Mouse (Mus musculus) intestine, postnatal 0 days (tissue): ENCODE measurements at regions not wholly inside any gene's neighbourhood (a gene's known extent, or its start where the extent isn't known, plus 50 kb on each side); places are given as distances from the start of the nearest gene placed in this dataset.

Experiments used
- ATAC-seq: fragments of 200-750 bp; cut with Nextera tagmentation; 2 replicates; pipeline ENCODE4 v1.8.0; 2017; ENCODE audit warnings: mild to moderate bottlenecking, moderate TSS enrichment, moderate library complexity
- H3K27ac ChIP-seq: fragments of 300-500 bp; sonication (generic); 2 replicates; pipeline ENCODE4 v1.5.1; 2014; ENCODE audit warnings: mild to moderate bottlenecking, low read depth, low read length, moderate library complexity
- H3K27me3 ChIP-seq: fragments of 300-500 bp; sonication (generic); replicated peaks from 2 replicates; pipeline ENCODE4 v1.6.1; 2014; ENCODE audit warnings: low read length, mixed read lengths; ENCODE audit not compliant: control insufficient read depth, insufficient read depth
- H3K36me3 ChIP-seq: fragments of 300-500 bp; sonication (generic); 2 replicates; pipeline ENCODE4 v1.6.1; 2014; ENCODE audit warnings: mild to moderate bottlenecking, moderate library complexity; ENCODE audit not compliant: control insufficient read depth, insufficient read depth
- H3K4me1 ChIP-seq: fragments of 300-500 bp; sonication (generic); replicated peaks from 2 replicates; pipeline ENCODE4 v1.6.1; 2014; ENCODE audit warnings: antibody characterized with exemption, low read length, mixed read lengths; ENCODE audit not compliant: control insufficient read depth, insufficient read depth
- H3K4me2 ChIP-seq: fragments of 300-500 bp; sonication (generic); replicated peaks from 2 replicates; pipeline ENCODE4 v1.6.1; 2014; ENCODE audit warnings: low read depth, mild to moderate bottlenecking, moderate library complexity
- H3K4me3 ChIP-seq: fragments of 300-500 bp; sonication (generic); 2 replicates; pipeline ENCODE4 v1.5.1; 2014; ENCODE audit warnings: low read depth, low read length
- H3K9ac ChIP-seq: fragments of 300-500 bp; sonication (generic); 2 replicates; pipeline ENCODE4 v1.6.1; 2014; ENCODE audit warnings: mild to moderate bottlenecking, low read depth, low read length
- H3K9me3 ChIP-seq: fragments of 300-500 bp; sonication (generic); 2 replicates; pipeline ENCODE4 v1.6.1; 2016; ENCODE audit warnings: mixed run types; ENCODE audit not compliant: control insufficient read depth
- CTCF ChIP-seq: sonication (generic); IDR thresholded peaks from 2 replicates; pipeline ENCODE4 v1.5.1; 2016; ENCODE audit warnings: low read depth, mild to moderate bottlenecking, control low read depth, antibody characterized with exemption, moderate library complexity
- WGBS: fragments of 180-500 bp; shearing (Covaris S2); extraction: QIAGEN DNeasy Blood & Tissue Kit; methylation state at CpG from one replicate; pipeline ENCODE4 v1.1.7; 2014; 5-methylcytosine and 5-hydroxymethylcytosine counted together

- Histone ChIP-seq H3K4me3 (no peak overlapping the region), H3K27me3 (no peaks in the 10 kb centered on the region), H3K36me3 (no peaks in the 10 kb centered on the region), H3K9ac (no peak overlapping the region), H3K4me2 (no peak overlapping the region), H3K27ac (no peak overlapping the region), H3K9me3 (no peaks in the 10 kb centered on the region), H3K4me1 (no peaks in the 10 kb centered on the region)
- no peak for TF ChIP-seq CTCF
- ATAC-seq, result no peak
- 81% methylated on average over 1 of the region's 1 CpGs for WGBS
Measured at GRCm38 (mm10) chr9:6823536-6823935, 360.7 kb downstream of the Dync2h1 start.

- ATAC-seq, result no peak
Measured at GRCm38 (mm10) chr9:6776671-6777070, 407.6 kb downstream of the Dync2h1 start.

GRCm38 (mm10) chr9:6741478-6741877 lies 442.8 kb downstream of the Dync2h1 start:
- 38% methylated on average over 1 of the region's 1 CpGs for WGBS
- H3K4me3 ChIP-seq, result no peak overlapping the region
- H3K4me2 ChIP-seq, result no peak overlapping the region
- no peaks in the 10 kb centered on the region for H3K4me1 ChIP-seq
- no peaks in the 10 kb centered on the region for H3K9me3 ChIP-seq
- 0 out of 2 replicates have a peak, but pooled peaks have one; percentile 33 for ATAC-seq
- H3K27me3 ChIP-seq, result no peaks in the 10 kb centered on the region
- no peak for TF ChIP-seq CTCF
- no peaks in the 10 kb centered on the region for H3K36me3 ChIP-seq
- H3K9ac ChIP-seq, result no peak overlapping the region
- no peak overlapping the region for H3K27ac ChIP-seq

More at GRCm38 (mm10) chr9:6776671-6777070, 407.6 kb downstream of the Dync2h1 start:
- Histone ChIP-seq H3K4me1 (no peaks in the 10 kb centered on the region), H3K9me3 (no peaks in the 10 kb centered on the region), H3K36me3 (no peaks in the 10 kb centered on the region), H3K4me2 (no peak overlapping the region), H3K27me3 (no peaks in the 10 kb centered on the region), H3K27ac (no peak overlapping the region), H3K4me3 (no peak overlapping the region), H3K9ac (no peak overlapping the region)
- 30% methylated on average over 2 of the region's 2 CpGs for WGBS
- no peak for TF ChIP-seq CTCF

DNA sequence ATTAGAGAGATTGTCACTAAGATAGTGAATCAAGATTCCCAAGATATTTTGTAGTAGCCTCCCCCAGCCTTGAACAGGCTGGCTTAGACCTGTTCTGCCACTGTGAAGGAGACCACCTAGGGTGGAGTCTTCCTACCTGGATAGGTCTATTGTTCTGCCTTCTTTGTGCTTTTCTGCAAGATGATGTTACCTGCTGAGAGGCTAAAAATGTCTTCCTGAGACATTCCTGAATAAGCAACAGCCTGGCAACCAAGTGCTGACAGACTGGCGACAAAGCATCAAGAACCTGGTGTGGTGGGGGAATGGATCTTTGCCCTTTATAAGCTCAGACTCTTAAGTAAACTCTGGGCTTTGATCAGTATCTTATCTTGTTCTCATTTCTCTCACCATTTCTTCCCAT lies 447.8 kb downstream of the Dync2h1 start:
- H3K9ac ChIP-seq, result no peak overlapping the region
- no peaks in the 10 kb centered on the region for H3K9me3 ChIP-seq
- no peak overlapping the region for H3K4me2 ChIP-seq
- H3K27ac ChIP-seq, result no peak overlapping the region
- no peaks in the 10 kb centered on the region for H3K36me3 ChIP-seq
- ATAC-seq, result no peak
- 45% methylated on average over 1 of the region's 1 CpGs for WGBS
- H3K4me3 ChIP-seq, result no peak overlapping the region
- TF ChIP-seq CTCF, result no peak
- no peaks in the 10 kb centered on the region for H3K4me1 ChIP-seq
- no peaks in the 10 kb centered on the region for H3K27me3 ChIP-seq

GRCm38 (mm10) chr9:6726411-6726810 lies 456.8 kb upstream of the Ddi1 start:
- Histone ChIP-seq H3K27me3 (no peaks in the 10 kb centered on the region), H3K4me1 (no peaks in the 10 kb centered on the region), H3K9ac (no peak overlapping the region), H3K4me2 (no peak overlapping the region), H3K4me3 (no peak overlapping the region), H3K27ac (no peak overlapping the region), H3K9me3 (no peaks in the 10 kb centered on the region), H3K36me3 (no peaks in the 10 kb centered on the region)
- 52% methylated on average over 1 of the region's 1 CpGs for WGBS
- no peak for TF ChIP-seq CTCF
- no peak for ATAC-seq

- H3K27me3 ChIP-seq, result no peaks in the 10 kb centered on the region
- no peaks in the 10 kb centered on the region for H3K9me3 ChIP-seq
- no peak overlapping the region for H3K27ac ChIP-seq
- no peak for ATAC-seq
- no peaks in the 10 kb centered on the region for H3K4me1 ChIP-seq
- no peak for TF ChIP-seq CTCF
- no peaks in the 10 kb centered on the region for H3K36me3 ChIP-seq
- 75% methylated on average over 3 of the region's 3 CpGs for WGBS
- H3K9ac ChIP-seq, result no peak overlapping the region
- no peak overlapping the region for H3K4me2 ChIP-seq
- no peak overlapping the region for H3K4me3 ChIP-seq
Measured at GRCm38 (mm10) chr9:6677225-6677718, 407.6 kb upstream of the Ddi1 start.
